Mouse (Mus musculus): ENCODE measurements at regions not wholly inside any gene's neighbourhood (a gene's known extent, or its start where the extent isn't known, plus 50 kb on each side); places are given as distances from the start of the nearest gene placed in this dataset.

GRCm38 (mm10) chr14:95591075-95591474 is 290.0 kb upstream of the 4921530L21Rik start:
- TF ChIP-seq CTCF (conservative IDR thresholded peaks at IDR 0.05; ENCODE audit: low read length) (no peak), POU5F1 (IDR thresholded peaks at IDR 0.05; ENCODE audit: borderline replicate concordance, low read length) (no peak), NANOG (IDR thresholded peaks at IDR 0.05; ENCODE audit: borderline replicate concordance, low read length) (no peak)

All from E14TG2a.4 (cell line).